Comparison of ENCODE assay signal across 20 mouse cellular contexts in genomic region chr7:135705753-135706152, GRCm38 (mm10).
"Had no signal": no experiment of that assay in that cellular context is flagged by ENCODE, and none has a peak within 500 bp of the region (broad histone marks: within the 10 kb centered on the region; RNA-seq: fewer than 3 reads in every experiment).

No protein-coding gene starts in this region.

- ATAC-seq: midbrain, embryonic 13.5 days had no signal

- H3K9ac ChIP-seq: limb, embryonic 12.5 days; limb, embryonic 15.5 days; liver, embryonic 14.5 days; lung, embryonic 15.5 days; midbrain, embryonic 13.5 days had no signal

- H3K9me3 ChIP-seq: limb, embryonic 12.5 days; limb, embryonic 15.5 days; lung, embryonic 15.5 days; megakaryocyte, embryonic 14.5 days; midbrain, embryonic 10.5 days; midbrain, embryonic 13.5 days had no signal

- H3K4me2 ChIP-seq: limb, embryonic 12.5 days; limb, embryonic 15.5 days; lung, embryonic 15.5 days; midbrain, embryonic 13.5 days had no signal

- DNase-seq: kidney, adult 18-20 months; kidney, adult 9 months; kidney, postnatal 14 days; kidney, postnatal 4 days; left cerebral cortex, postnatal 4 days; lung, adult 18-20 months; lung, postnatal 10 days; lung, postnatal 36 days; thymus, adult 2 months; thymus, postnatal 14 days; thymus, postnatal 4 days had no signal

- H3K27me3 ChIP-seq: limb, embryonic 12.5 days; limb, embryonic 15.5 days; lung, embryonic 15.5 days; megakaryocyte, embryonic 14.5 days; midbrain, embryonic 13.5 days had no signal

- H3K4me3 ChIP-seq: limb, embryonic 12.5 days; limb, embryonic 15.5 days; lung, embryonic 15.5 days; megakaryocyte, embryonic 14.5 days; midbrain, embryonic 10.5 days; midbrain, embryonic 13.5 days; myocyte had no signal

- H3K4me1 ChIP-seq: limb, embryonic 12.5 days; limb, embryonic 15.5 days; lung, embryonic 15.5 days; midbrain, embryonic 10.5 days; midbrain, embryonic 13.5 days had no signal

- H3K27ac ChIP-seq: limb, embryonic 12.5 days; limb, embryonic 15.5 days; liver, embryonic 14.5 days; lung, embryonic 15.5 days; midbrain, embryonic 10.5 days; midbrain, embryonic 13.5 days; stomach, postnatal 0 days had no signal
